Mouse (Mus musculus) hindbrain, embryonic 13.5 days (tissue): ENCODE data around the gene Ptprc. TPM values are rescaled to one million over a fixed set of nuclear protein-coding genes. Genes with fewer than 3 reads are reported as not detected.

ENCODE experiments used
- ATAC-seq: fragments of 200-750 bp; cut with Nextera tagmentation; 2 replicates; pipeline ENCODE4 v1.8.0; 2017; ENCODE audit warnings: moderate TSS enrichment; ENCODE audit not compliant: low FRiP score
- H3K27ac ChIP-seq: fragments of 300-500 bp; sonication (generic); 2 replicates; pipeline ENCODE4 v1.5.1; 2015; ENCODE audit warnings: inconsistent platforms, mild to moderate bottlenecking, moderate library complexity
- H3K27me3 ChIP-seq: fragments of 300-500 bp; sonication (generic); 2 replicates; pipeline ENCODE4 v1.6.1; 2015; ENCODE audit warnings: mild to moderate bottlenecking, inconsistent platforms
- H3K36me3 ChIP-seq: fragments of 300-500 bp; sonication (generic); 2 replicates; pipeline ENCODE4 v1.6.1; 2015; ENCODE audit warnings: mild to moderate bottlenecking, inconsistent platforms
- H3K4me1 ChIP-seq: fragments of 300-500 bp; sonication (generic); replicated peaks from 2 replicates; pipeline ENCODE4 v1.6.1; 2015; ENCODE audit warnings: inconsistent platforms
- H3K4me2 ChIP-seq: fragments of 300-500 bp; sonication (generic); 2 replicates; pipeline ENCODE4 v1.6.1; 2015; ENCODE audit warnings: inconsistent platforms, mild to moderate bottlenecking, moderate library complexity
- H3K4me3 ChIP-seq: fragments of 300-500 bp; sonication (generic); 2 replicates; pipeline ENCODE4 v1.5.1; 2015; ENCODE audit warnings: mild to moderate bottlenecking, inconsistent platforms
- H3K9ac ChIP-seq: fragments of 300-500 bp; sonication (generic); 2 replicates; pipeline ENCODE4 v1.6.1; 2015; ENCODE audit warnings: mild to moderate bottlenecking, inconsistent platforms
- H3K9me3 ChIP-seq: fragments of 300-500 bp; sonication (generic); 2 replicates; pipeline ENCODE4 v1.6.1; 2016; ENCODE audit warnings: inconsistent platforms
- WGBS: fragments of 180-500 bp; shearing (Covaris S2); methylation state at CpG from one replicate; pipeline ENCODE4 v1.1.7; 2015; 5-methylcytosine and 5-hydroxymethylcytosine counted together
- polyA plus RNA-seq: library from polyadenylated mRNA; unstranded; fragments of >200 nt; fragmentation: Nextera tagmentation; extraction: Ambion mirVana; gene quantifications from 2 replicates; pipeline ENCODE4 v1.2.1, GENCODE M21; 2015

Ptprc gene
- polyA plus RNA-seq, 1 experiment from 2014 or later: 1.1 TPM

DNA sequence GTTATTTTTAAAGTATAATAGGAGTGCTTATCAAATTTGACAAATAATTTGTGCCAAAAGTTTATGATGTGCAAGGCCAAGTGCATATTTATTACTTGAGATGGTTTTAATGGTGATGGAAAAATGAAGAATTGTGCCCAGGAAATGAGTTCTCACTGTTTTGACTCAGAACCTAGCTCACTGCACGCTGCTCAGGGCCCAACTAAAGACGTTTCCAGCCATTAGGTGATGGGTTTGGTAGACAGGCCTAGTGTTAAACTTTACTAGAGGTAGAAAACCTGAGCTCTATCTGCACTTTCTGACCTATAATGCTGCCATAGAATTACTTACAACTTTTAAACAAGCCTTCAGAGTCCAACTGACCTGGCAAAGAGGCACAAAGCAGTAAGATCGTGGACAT, 3.0 kb downstream of the Ptprc start:
- Histone ChIP-seq H3K4me3 (no peak overlapping the region), H3K9ac (no peak overlapping the region), H3K4me2 (no peak overlapping the region), H3K27ac (no peak overlapping the region), H3K36me3 (no peaks in the 10 kb centered on the region), H3K27me3 (no peaks in the 10 kb centered on the region), H3K4me1 (no peaks in the 10 kb centered on the region), H3K9me3 (no peaks in the 10 kb centered on the region)
- no peak for ATAC-seq
- WGBS: 88% methylated on average over 3 of the region's 3 CpGs

DNA sequence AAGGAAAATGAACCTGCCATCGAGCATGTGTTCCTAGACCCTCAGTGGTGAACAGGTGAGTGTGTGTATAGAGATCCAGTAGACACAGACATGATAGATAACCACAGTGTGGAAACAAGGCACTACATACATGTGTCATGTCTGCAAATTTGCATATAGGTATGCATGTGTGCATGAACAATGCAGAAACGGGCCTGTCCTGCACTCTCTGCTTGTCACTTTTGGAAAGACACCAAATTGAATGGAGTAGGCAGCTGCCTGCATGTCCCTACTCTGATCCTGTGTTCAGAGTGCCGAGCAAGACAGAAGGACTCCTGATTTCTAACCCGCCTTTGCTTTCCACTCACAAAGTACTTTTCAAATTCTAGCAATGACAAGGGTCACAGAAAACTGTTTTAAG, 3.4 kb downstream of the Ptprc start:
- Histone ChIP-seq H3K4me2 (no peak overlapping the region), H3K9ac (no peak overlapping the region), H3K36me3 (no peaks in the 10 kb centered on the region), H3K4me1 (no peaks in the 10 kb centered on the region), H3K27me3 (no peaks in the 10 kb centered on the region), H3K9me3 (no peaks in the 10 kb centered on the region), H3K27ac (no peak overlapping the region), H3K4me3 (no peak overlapping the region)
- ATAC-seq: no peak
- WGBS: 86% methylated on average over 4 of the region's 4 CpGs

DNA sequence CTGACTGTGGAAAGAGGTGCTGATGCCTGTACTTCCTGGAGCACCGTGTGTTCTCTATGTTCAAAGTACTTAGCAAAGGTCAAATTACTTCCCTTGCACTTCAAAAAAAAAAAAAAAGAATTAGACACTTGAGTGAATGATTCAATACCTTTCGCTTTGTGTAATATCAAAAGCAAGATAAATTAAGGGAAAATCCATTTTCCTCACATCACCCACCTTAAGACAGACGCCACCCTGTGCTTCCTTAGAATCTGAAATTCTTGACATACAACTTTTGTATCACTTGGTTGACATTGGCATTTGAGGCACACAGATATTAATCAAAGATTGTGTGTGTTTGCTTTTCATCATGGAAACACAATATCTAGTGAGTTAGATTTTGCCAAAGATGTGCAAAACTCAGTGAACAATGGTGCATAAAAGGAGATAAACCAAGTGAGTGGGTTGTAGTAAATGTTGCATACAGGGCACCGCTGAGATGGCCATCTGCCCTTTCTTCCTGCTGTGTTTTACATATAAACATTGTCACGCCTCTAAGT, 9.2 kb downstream of the Ptprc start:
- ATAC-seq: no peak
- WGBS: 83% methylated on average over 5 of the region's 5 CpGs

DNA sequence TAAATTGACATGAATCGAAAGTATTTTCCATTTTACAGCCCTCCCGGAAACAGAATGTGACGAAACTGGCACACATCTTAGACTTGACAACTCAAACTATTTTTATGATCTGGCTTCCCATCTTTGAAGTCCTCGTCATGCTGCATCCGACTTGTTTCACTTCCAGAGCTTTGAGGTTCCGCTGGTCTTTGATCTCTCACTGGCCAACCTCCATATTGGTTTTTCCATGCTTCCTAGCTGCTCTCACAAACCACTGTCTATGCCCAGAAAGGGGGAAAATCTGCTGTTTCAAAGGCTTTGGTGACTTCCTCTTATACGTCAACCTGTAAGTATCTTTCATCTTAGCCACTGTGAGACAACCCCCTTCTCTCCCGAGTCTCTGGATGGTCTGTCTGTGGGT, 12.9 kb downstream of the Ptprc start:
- 92% methylated on average over 8 of the region's 8 CpGs for WGBS
- H3K4me2 ChIP-seq: no peak overlapping the region

More for the DNA sequence above, 9.2 kb downstream of the Ptprc start:
- Histone ChIP-seq H3K4me2 (no peak overlapping the region), H3K4me3 (no peak overlapping the region), H3K27me3 (no peaks in the 10 kb centered on the region), H3K9ac (no peak overlapping the region), H3K36me3 (no peaks in the 10 kb centered on the region), H3K27ac (no peak overlapping the region), H3K9me3 (no peaks in the 10 kb centered on the region), H3K4me1 (no peaks in the 10 kb centered on the region)

DNA sequence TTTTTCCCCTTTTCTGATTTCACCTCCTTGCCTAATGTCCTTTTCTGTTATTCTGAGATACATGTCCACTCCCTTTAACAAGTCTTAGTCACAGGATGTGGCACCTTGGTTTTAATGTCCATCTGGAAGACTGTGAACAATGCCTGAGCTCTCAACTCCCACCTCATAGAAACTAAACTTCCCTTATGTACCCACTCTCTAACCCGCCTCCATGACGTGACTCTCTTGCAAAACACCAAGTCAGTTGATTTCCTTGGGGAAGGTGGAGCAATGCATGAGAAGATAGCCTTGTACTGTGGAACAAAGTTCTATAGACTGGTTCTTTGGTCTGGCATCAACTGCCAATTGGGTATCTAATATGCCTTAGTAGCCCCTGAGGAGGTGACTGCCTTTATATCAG, 16.6 kb downstream of the Ptprc start:
- no peak for ATAC-seq
- Histone ChIP-seq H3K4me2 (no peak overlapping the region), H3K27ac (no peak overlapping the region), H3K4me3 (no peak overlapping the region), H3K9me3 (no peaks in the 10 kb centered on the region), H3K4me1 (no peaks in the 10 kb centered on the region), H3K36me3 (no peaks in the 10 kb centered on the region), H3K9ac (no peak overlapping the region), H3K27me3 (no peaks in the 10 kb centered on the region)
- WGBS: 84% methylated on average over 2 of the region's 2 CpGs

More for the DNA sequence above, 12.9 kb downstream of the Ptprc start:
- Histone ChIP-seq H3K27ac (no peak overlapping the region), H3K36me3 (no peaks in the 10 kb centered on the region), H3K4me3 (no peak overlapping the region), H3K27me3 (no peaks in the 10 kb centered on the region), H3K9me3 (no peaks in the 10 kb centered on the region), H3K9ac (no peak overlapping the region), H3K4me1 (no peaks in the 10 kb centered on the region)
- ATAC-seq: no peak

DNA sequence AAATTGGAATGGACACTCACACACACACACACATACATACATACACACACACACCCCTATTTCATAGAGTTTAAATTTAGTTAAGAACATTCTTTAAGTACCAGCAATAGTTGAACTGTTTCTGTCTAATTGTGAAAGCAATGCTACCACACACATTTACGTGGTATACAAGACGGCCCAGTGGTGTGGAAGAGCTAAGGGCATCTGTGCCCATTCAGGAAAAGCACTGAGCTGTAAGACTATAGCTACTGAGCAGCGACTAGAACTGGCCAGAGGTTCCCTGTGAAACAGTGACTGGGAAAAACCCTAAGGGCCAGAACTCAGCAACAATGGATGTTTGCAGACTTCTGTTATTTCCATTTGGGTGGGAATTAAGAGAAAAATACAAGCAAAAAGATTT, 17.3 kb downstream of the Ptprc start:
- Histone ChIP-seq H3K4me1 (no peaks in the 10 kb centered on the region), H3K9ac (no peak overlapping the region), H3K9me3 (no peaks in the 10 kb centered on the region), H3K4me3 (no peak overlapping the region), H3K27ac (no peak overlapping the region), H3K36me3 (no peaks in the 10 kb centered on the region), H3K27me3 (no peaks in the 10 kb centered on the region), H3K4me2 (no peak overlapping the region)
- WGBS: 20% methylated on average over 3 of the region's 3 CpGs
- ATAC-seq: no peak

DNA sequence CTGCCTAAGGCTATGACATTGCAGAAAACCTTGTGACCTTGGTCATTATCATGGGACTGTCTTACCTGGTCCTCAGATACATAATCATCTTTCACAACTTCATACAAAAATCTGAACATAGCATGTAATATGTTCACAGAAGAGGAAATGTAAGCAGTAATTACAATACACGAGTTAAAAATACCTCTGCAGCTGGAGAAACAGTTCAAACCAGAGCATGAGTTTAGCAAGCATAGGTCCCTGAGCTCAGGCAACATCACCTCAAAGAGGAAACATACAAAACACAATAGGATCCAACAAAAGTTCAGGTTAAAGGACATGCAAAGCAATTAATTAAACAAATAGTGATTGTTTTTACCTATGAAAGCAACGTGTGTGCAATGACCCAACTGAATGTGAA, 17.8 kb downstream of the Ptprc start:
- no peak overlapping the region for H3K9ac ChIP-seq
- H3K27me3 ChIP-seq: no peaks in the 10 kb centered on the region
- H3K36me3 ChIP-seq: no peaks in the 10 kb centered on the region
- H3K4me2 ChIP-seq: no peak overlapping the region
- ATAC-seq: no peak
- H3K4me1 ChIP-seq: no peaks in the 10 kb centered on the region
- WGBS: 61% methylated on average over 2 of the region's 2 CpGs
- no peak overlapping the region for H3K4me3 ChIP-seq
- H3K27ac ChIP-seq: no peak overlapping the region
- no peaks in the 10 kb centered on the region for H3K9me3 ChIP-seq

DNA sequence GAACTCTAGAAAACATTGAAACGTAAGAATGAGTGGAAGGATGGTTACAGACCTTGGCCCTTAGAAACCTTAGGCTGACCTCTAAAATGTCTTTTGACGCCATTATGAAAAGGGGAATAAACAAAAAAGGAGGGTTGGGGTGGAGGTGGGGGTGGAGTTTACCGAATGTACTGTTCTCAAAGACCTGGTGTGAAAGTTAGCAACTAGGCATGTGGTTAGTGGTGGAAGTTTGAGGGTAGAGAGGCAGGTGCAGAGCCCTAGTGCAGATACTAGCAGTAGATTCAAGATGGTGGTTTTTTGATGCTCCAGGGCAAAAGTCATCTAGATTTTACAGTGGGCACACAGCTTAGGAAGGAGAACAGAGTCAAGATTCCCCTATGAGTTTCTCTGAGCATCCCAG, 18.5 kb downstream of the Ptprc start:
- Histone ChIP-seq H3K36me3 (no peaks in the 10 kb centered on the region), H3K27ac (no peak overlapping the region), H3K9ac (no peak overlapping the region), H3K4me3 (no peak overlapping the region), H3K4me2 (no peak overlapping the region), H3K9me3 (no peaks in the 10 kb centered on the region), H3K4me1 (no peaks in the 10 kb centered on the region), H3K27me3 (no peaks in the 10 kb centered on the region)
- 85% methylated on average over 3 of the region's 3 CpGs for WGBS
- no peak for ATAC-seq

DNA sequence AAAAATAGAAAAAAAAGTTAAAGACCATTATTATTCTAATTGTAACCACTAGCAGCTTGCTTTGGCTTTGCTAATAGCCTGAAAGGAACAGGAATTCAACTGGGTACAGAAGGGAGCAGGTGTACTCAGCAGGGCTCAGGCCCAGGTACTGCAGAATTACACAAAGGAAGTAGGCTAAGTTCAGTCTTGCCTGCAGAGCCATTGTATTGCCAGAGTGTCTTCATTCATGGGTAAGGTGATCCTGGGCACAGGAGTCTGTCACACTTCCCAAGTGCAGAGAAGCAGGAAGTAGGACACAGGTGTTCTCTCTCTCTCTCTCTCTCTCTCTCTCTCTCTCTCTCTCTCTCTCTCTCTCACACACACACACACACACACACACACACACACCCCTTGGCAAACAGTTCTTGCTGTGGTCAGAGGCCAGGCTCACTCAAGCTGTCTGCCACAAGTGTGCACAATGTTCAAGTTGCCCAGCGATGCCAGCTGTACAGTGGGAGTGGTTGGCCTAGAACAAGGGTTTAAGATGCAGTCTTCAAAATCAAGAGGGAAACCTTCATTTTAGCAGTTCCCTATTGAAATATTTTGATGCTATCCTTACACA, 21.2 kb downstream of the Ptprc start:
- no peak overlapping the region for H3K27ac ChIP-seq
- H3K9ac ChIP-seq: no peak overlapping the region
- H3K36me3 ChIP-seq: no peaks in the 10 kb centered on the region
- no peak overlapping the region for H3K4me3 ChIP-seq
- H3K9me3 ChIP-seq: no peaks in the 10 kb centered on the region
- ATAC-seq: no peak
- no peaks in the 10 kb centered on the region for H3K27me3 ChIP-seq
- WGBS: 46% methylated on average over 1 of the region's 1 CpGs
- no peaks in the 10 kb centered on the region for H3K4me1 ChIP-seq
- H3K4me2 ChIP-seq: no peak overlapping the region

DNA sequence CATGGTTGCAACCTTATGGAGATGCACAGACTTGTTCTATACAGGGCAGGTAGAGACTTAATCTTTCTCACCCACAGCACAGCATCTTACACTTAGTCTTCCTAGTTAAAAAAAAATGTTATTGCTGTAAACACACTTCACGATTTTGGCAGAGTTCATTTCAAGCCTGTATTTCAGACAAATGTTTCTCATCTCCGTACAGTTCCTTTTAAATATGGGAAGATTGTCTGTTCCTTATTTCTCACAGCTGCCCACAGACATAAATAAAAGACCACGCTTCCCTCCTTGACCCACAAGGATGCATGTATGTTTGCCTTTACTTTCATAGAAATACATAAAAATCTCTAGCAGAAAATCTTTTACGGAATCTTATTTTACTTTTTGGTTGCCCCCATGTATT, 22.4 kb downstream of the Ptprc start:
- no peak overlapping the region for H3K27ac ChIP-seq
- no peaks in the 10 kb centered on the region for H3K9me3 ChIP-seq
- H3K4me1 ChIP-seq: no peaks in the 10 kb centered on the region; the same call in 1 of the 2 replicates
- H3K4me3 ChIP-seq: no peak overlapping the region
- no peaks in the 10 kb centered on the region for H3K27me3 ChIP-seq
- no peak for ATAC-seq
- H3K36me3 ChIP-seq: no peaks in the 10 kb centered on the region
- WGBS: 94% methylated on average over 4 of the region's 4 CpGs
- no peak overlapping the region for H3K9ac ChIP-seq
- no peak overlapping the region for H3K4me2 ChIP-seq

DNA sequence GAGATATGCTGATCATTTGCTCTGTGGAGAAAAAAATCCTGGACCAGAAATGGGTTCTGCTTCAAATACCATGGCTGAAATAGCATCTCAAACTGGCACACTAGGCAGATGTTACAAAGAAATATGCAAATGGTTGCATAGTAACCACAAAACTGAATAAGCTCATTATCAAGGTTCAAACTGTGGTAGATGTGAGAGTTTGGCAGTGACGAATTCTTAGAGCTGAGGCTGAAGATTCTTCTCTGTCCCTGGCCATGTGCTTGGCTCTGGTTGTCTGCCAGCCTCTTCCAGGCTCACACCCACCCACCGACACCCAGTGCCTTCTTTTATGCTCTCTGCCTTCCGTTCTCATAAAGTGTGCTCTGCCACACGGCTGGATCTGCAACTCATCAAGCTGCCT, 26.7 kb downstream of the Ptprc start:
- no peak overlapping the region for H3K27ac ChIP-seq
- ATAC-seq: peak; percentile 68; the same call in 1 of the 2 replicates
- WGBS: 35% methylated on average over 4 of the region's 4 CpGs
- H3K36me3 ChIP-seq: no peaks in the 10 kb centered on the region
- H3K9ac ChIP-seq: no peak overlapping the region
- no peak overlapping the region for H3K4me2 ChIP-seq
- no peak overlapping the region for H3K4me3 ChIP-seq
- H3K27me3 ChIP-seq: no peaks in the 10 kb centered on the region
- no peaks in the 10 kb centered on the region for H3K9me3 ChIP-seq
- H3K4me1 ChIP-seq: no peaks in the 10 kb centered on the region; the same call in 1 of the 2 replicates

DNA sequence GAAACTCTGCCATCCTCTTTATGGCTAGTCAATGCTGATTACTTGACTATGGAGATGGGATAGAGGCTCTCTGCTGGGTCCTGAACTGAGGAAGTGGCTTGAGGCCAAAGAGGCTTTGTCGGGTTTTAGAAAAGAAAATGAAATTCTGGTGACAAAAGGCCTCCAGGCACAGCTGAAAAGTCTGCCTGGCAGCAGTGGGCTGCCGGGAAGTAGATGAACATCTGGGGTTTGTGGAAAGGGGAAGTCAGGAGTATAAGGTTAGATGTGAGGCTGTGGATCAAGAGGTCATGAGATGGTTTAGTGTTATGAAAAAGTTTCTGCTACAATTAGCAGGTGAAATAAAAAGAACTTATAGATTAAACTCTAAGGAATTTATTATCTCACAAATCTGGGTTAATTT, 29.9 kb downstream of the Ptprc start:
- Histone ChIP-seq H3K27me3 (no peaks in the 10 kb centered on the region), H3K9ac (no peak overlapping the region), H3K36me3 (no peaks in the 10 kb centered on the region), H3K9me3 (no peaks in the 10 kb centered on the region), H3K27ac (no peak overlapping the region), H3K4me2 (no peak overlapping the region), H3K4me1 (no peaks in the 10 kb centered on the region; the same call in 1 of the 2 replicates), H3K4me3 (no peak overlapping the region)
- ATAC-seq: no peak
- WGBS: 29% methylated on average over 2 of the region's 2 CpGs

DNA sequence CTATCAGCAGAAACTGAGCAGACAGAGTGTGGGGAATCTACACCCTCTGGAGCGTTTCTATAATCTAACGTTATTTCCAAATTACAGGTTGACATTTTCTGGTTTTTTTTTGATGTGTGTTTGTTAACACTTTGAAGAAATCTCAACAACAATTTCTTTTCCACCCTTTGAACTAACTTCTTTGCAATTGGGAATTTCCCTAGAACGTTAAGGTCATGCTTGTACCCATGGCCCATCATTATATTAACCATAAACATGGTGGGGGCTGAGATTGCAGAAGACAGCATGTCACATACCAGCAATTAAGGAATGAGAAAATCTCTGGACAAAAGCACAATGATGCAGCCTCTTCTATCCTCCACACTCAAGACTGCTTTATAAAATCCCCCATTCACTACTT, 30.4 kb downstream of the Ptprc start:
- Histone ChIP-seq H3K9me3 (no peaks in the 10 kb centered on the region), H3K27ac (no peak overlapping the region), H3K36me3 (no peaks in the 10 kb centered on the region), H3K9ac (no peak overlapping the region), H3K4me1 (no peaks in the 10 kb centered on the region; the same call in 1 of the 2 replicates), H3K27me3 (no peaks in the 10 kb centered on the region), H3K4me2 (no peak overlapping the region), H3K4me3 (no peak overlapping the region)
- ATAC-seq: no peak
- WGBS: 89% methylated on average over 3 of the region's 3 CpGs
